Mouse (Mus musculus): ENCODE measurements at regions not wholly inside any gene's neighbourhood (a gene's known extent, or its start where the extent isn't known, plus 50 kb on each side); places are given as distances from the start of the nearest gene placed in this dataset.

- Histone ChIP-seq H3K79me2 (ENCODE audit: control insufficient read depth, insufficient read depth, low read length, poor library complexity) (no peaks in the 10 kb centered on the region), H3K36me3 (ENCODE audit: control insufficient read depth in 1 of 2, insufficient read depth in 2 of 2, low read length in 2 of 2) (no peaks in the 10 kb centered on the region), H3K4me3 (ENCODE audit: control insufficient read depth in 1 of 2, insufficient read depth in 1 of 2, low read depth in 2 of 2, low read length in 2 of 2) (no peak overlapping the region), H3K27ac (ENCODE audit: control insufficient read depth, low read depth, low read length) (no peak overlapping the region), H3K9me3 (replicated peaks; ENCODE audit: insufficient read depth, low read length) (no peaks in the 10 kb centered on the region), H3K4me1 (ENCODE audit: control insufficient read depth in 1 of 2, insufficient read depth in 2 of 2, low read length in 2 of 2) (no peaks in the 10 kb centered on the region), H3K9ac (ENCODE audit: control insufficient read depth, low read depth, low read length, poor library complexity, severe bottlenecking) (no peak overlapping the region), H3K27me3 (ENCODE audit: control insufficient read depth in 1 of 2, insufficient read depth in 2 of 2, low read length in 2 of 2) (no peaks in the 10 kb centered on the region)
- DNase-seq (ENCODE audit: low read depth, low spot score), result no peak
- no peak for TF ChIP-seq E2F4 (IDR thresholded peaks at IDR 0.05; ENCODE audit: borderline replicate concordance, low read depth, low read length)
- TF ChIP-seq TAL1 (IDR thresholded peaks at IDR 0.05; ENCODE audit: low read length), result no peak
- TF ChIP-seq TBP (IDR thresholded peaks at IDR 0.05; ENCODE audit: low read depth, low read length), result no peak
- TF ChIP-seq POLR2AphosphoS5 (IDR thresholded peaks at IDR 0.05; ENCODE audit: borderline replicate concordance, low read depth, low read length), result no peak
- TF ChIP-seq MAZ (IDR thresholded peaks at IDR 0.05; ENCODE audit: low read depth, low read length), result no peak
- no peak for TF ChIP-seq KAT2A (conservative IDR thresholded peaks at IDR 0.05; ENCODE audit: low read depth, low read length)
- no peak for TF ChIP-seq CTCF (IDR thresholded peaks at IDR 0.05 in 2 of 3, conservative IDR thresholded peaks at IDR 0.05 in 1 of 3; ENCODE audit: control insufficient read depth in 1 of 3, insufficient read depth in 1 of 3, low read depth in 2 of 3, low read length in 3 of 3, poor library complexity in 1 of 3, severe bottlenecking in 1 of 3)
- TF ChIP-seq POLR2A (IDR thresholded peaks at IDR 0.05; ENCODE audit: control insufficient read depth in 1 of 2, insufficient read depth in 1 of 2, low read depth in 1 of 2, low read length in 2 of 2, poor library complexity in 1 of 2), result no peak
- no peak for TF ChIP-seq NRF1 (IDR thresholded peaks at IDR 0.05; ENCODE audit: insufficient read depth, low read depth, low read length, poor library complexity, severe bottlenecking)
- TF ChIP-seq MYB (IDR thresholded peaks at IDR 0.05; ENCODE audit: low read depth, low read length), result no peak
- no peak for TF ChIP-seq MXI1 (IDR thresholded peaks at IDR 0.05; ENCODE audit: low read depth, low read length)
- TF ChIP-seq ZKSCAN1 (IDR thresholded peaks at IDR 0.05; ENCODE audit: low read depth, low read length), result no peak
- no peak for TF ChIP-seq ZNF384 (IDR thresholded peaks at IDR 0.05; ENCODE audit: low read depth, low read length)
- no peak for TF ChIP-seq NELFE (IDR thresholded peaks at IDR 0.05; ENCODE audit: low read depth, low read length)
- no peak for TF ChIP-seq TCF12 (IDR thresholded peaks at IDR 0.05; ENCODE audit: low read depth, low read length)
- TF ChIP-seq POLR2AphosphoS2 (IDR thresholded peaks at IDR 0.05; ENCODE audit: low read length), result no peak
- TF ChIP-seq ZMIZ1 (IDR thresholded peaks at IDR 0.05; ENCODE audit: low read depth, low read length), result no peak
Observed at GRCm38 (mm10) chr3:4226986-4227385, 1523.6 kb upstream of the Gm8797 start.

DNA sequence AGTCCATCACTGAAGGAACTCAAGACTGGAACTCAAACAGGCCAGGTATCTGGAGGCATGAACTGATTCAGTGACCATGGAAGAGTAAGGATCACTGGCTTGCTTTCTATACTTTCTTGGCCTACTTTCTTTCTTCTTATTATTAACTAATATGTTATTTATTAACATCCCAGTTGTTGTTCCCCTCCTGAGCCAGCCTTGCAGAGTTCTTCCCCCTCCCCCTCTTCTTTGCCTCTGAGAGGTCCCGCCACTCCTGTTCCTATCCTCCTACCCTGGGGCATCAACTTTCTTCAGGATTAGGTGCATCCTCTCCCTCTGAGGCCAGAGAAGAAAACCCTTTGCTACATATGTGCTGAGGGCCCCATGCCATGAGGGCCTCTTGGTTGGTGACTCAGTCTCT lies 1479.2 kb upstream of the Gm8797 start:
- no peaks in the 10 kb centered on the region for H3K27me3 ChIP-seq (ENCODE audit: control insufficient read depth in 1 of 2, insufficient read depth in 2 of 2, low read length in 2 of 2)
- no peaks in the 10 kb centered on the region for H3K36me3 ChIP-seq (ENCODE audit: control insufficient read depth in 1 of 2, insufficient read depth in 2 of 2, low read length in 2 of 2)
- H3K4me3 ChIP-seq (ENCODE audit: control insufficient read depth in 1 of 2, insufficient read depth in 1 of 2, low read depth in 2 of 2, low read length in 2 of 2), result no peak overlapping the region
- TF ChIP-seq CHD2 (IDR thresholded peaks at IDR 0.05; ENCODE audit: low read length), result no peak
- no peak for TF ChIP-seq POLR2AphosphoS2 (IDR thresholded peaks at IDR 0.05; ENCODE audit: low read length)
- no peaks in the 10 kb centered on the region for H3K4me1 ChIP-seq (ENCODE audit: control insufficient read depth in 1 of 2, insufficient read depth in 2 of 2, low read length in 2 of 2)
- DNase-seq (ENCODE audit: low read depth, low spot score), result no peak
- no peaks in the 10 kb centered on the region for H3K79me2 ChIP-seq (ENCODE audit: control insufficient read depth, insufficient read depth, low read length, poor library complexity)
- H3K27ac ChIP-seq (ENCODE audit: control insufficient read depth, low read depth, low read length), result no peak overlapping the region
- no peaks in the 10 kb centered on the region for H3K9me3 ChIP-seq (replicated peaks; ENCODE audit: insufficient read depth, low read length)
- no peak overlapping the region for H3K9ac ChIP-seq (ENCODE audit: control insufficient read depth, low read depth, low read length, poor library complexity, severe bottlenecking)

All from MEL (cell line).